Mouse (Mus musculus): ENCODE data around the gene Slc9a8.

Gene Slc9a8

DNA sequence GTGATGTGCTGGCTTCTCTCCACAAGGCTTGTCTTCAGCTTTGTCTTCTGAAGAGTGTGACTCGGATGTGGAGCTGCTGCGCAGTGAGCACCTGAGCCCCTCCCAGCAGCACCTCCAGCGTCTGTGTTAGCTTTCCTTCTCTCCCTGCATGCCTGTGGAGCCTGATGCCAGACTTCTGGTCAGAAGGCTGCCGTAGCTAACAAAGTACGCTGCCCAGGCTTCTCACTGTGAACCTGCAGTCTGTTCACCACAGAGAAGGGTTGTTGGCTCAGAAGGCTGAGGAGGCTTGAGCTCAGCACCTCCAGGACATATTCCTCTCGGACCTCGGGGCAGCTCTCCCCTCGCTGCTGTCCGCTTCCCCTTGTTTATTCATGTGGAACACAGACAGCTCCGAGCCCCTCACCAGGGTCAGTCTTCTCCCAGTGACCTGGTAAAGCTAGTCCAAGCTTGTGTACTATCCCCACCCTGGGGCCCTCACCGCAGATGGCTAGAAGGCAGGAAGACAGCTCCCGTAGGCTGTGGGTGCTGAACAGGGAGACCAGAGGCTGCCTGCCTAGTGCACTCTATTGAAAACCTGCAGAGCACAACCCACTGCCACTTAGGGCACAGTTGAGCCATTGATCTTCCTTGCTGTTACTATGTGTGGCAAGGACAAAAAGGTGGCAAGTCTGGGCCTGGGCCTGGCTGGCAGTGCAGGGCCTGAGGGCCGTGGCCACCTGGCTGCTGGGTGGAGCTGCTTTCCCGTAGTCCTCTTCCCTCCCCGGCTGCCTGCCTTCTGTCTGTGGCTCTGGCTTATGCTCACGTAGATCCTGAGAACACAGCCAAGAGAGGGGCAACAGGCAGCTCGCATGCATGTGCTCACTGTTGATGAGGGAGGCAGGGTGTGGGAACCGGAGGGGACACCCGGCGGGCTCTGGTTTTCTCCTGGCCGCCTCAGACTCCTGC is 28.1 kb downstream of the Slc9a8 start:
- no peak for DNase-seq (ENCODE audit: low spot score in 2 of 2)

DNA sequence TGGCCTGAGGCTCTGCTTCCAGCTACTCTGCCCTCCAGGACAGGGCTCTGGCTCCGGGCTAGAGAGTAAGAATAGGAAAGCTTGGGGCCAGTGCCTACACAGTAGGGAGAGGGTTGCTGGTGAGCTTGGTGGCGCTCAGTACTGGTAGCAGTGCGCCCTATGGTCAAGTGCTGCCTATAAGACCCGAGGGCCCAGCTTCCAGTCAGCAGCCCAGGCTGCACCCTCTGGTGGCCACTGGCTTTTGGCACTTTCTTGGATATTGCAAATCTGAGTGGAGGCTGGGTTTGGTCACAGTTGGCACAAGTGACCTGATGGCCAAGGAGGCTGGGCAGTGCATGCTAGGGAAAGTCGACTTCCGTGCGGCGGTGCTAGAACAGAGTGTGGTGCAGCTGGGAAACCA is 29.1 kb downstream of the Slc9a8 start:
- DNase-seq (ENCODE audit: low spot score in 2 of 2): no peak

DNA sequence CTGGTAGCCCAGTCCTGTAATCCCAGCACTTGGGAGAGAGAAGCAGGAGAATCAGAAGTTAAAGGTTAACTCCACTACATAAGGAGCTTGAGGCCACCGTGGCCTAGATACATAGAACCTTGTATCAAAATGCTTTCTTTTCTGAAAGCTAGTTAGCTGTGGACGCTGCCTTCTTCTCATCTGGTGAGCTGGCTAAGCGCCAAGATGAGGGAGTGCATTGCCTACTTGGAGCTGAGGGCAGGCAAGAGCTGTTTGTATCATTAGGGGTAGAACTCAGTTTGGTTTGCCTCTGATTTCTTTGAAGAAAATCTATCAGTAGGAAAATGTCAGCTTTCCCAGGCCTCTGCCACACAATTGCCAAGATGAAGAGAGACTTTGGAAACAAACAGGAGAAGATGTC is 32.3 kb downstream of the Slc9a8 start:
- DNase-seq (ENCODE audit: low spot score in 2 of 2): no peak

DNA sequence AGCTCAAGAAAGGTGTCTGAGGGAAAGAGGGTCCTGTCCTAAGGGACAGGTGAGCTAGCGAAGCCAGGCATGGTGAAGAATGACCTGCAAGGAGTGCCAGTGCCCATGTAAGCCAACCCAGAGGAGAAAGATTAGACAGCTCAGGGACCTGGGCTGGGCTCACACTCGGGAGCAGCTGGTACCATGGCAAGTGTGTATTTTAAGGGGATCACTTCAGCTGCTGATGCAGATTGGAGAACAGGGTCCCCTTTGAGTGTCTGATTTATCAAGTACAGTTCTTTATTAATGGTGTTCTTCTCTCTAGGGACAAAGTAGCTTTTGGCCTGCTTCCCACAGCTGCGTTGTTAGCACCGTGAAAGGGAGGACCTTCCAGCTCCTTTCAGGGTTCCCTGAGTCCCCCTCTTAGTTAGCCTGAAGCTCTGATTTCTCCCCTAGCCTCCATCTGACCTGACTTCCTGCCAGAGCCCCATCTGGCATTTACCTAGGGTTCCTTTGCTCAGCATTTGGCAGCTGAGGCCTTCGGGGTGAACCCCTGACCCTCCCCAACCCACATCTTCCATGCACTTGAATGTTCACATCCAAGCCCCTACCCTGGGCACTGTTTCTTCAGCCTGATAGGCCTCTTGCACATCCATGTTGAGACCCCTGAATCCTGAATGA is 35.0 kb downstream of the Slc9a8 start:
- no peak for DNase-seq (ENCODE audit: low spot score in 2 of 2)

DNA sequence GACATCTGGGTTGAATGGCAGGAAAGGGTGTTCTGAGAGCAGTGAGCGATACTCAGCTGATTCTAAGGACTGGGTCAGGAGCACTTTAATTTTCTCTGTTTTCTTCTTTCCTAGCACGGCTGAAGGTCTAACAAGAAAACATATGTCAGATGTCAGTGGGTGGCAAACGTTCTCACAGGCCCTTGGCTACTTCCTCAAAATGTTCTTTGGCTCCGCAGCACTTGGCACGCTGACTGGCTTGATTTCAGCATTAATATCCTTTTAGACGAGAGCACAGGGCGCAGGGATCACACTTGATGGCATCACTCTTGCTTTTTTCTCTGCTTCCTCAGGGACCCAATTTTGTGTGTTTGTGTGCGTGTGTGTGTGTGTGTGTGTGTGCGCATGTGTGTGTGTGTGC is 35.7 kb downstream of the Slc9a8 start:
- DNase-seq (ENCODE audit: low spot score in 2 of 2): no peak

DNA sequence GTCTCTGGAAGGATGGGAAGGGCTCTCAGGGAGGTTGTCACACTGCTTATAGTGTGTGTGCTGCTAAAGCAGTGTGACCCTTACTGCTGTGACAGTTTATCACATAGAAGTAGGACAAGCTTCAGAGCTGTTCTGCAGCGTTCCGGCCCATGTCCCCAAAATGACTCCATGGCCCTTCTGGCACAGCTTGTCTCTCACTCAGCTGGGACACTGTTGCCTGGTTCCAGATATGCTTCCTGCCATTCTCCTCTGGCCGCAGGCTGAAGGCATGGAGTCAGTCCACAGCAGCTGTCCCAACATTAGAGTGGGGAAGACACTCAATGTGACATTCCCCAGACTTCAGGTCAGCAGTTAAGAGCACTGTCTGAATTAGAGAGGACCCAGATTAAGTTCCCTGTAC is 37.0 kb downstream of the Slc9a8 start:
- no peak for DNase-seq (ENCODE audit: low spot score in 2 of 2)

DNA sequence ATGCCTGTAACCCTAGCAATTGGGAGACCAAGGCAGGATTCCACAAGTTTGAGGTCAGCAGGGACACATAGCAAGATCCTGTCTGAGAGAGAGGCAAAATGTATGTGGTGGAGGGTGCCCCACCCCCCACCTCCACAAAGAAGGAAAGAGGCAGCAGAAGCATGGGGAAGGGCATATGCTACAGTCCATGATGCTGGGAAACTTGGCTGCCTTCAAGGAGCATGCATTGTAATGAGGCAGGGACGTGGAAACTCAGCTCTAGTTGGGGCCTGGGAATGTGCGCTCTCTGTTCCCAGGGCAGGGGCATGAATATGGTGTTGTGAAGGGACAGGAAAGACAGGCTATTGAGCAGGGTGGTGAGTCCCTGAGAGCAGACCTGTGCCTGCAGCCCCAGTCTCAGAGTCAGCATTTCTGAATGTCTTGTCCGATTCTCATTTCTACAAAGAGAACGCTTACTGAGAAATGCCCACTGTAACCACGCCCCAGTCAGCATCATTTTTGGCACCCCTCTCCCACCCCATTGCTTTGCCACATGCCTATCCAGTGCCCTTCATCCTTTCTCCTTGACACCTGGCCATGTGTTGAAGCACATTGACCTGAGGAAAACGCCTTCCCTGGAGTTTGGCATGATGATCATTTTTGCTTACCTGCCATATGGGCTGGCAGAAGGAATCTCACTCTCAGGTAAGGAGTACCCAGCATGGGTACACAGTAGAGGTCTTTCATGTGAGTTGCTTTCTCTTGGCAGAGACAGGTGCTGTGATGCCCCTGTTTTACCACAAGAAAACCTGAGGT is 37.8 kb downstream of the Slc9a8 start:
- no peak for DNase-seq (ENCODE audit: low spot score in 2 of 2)

DNA sequence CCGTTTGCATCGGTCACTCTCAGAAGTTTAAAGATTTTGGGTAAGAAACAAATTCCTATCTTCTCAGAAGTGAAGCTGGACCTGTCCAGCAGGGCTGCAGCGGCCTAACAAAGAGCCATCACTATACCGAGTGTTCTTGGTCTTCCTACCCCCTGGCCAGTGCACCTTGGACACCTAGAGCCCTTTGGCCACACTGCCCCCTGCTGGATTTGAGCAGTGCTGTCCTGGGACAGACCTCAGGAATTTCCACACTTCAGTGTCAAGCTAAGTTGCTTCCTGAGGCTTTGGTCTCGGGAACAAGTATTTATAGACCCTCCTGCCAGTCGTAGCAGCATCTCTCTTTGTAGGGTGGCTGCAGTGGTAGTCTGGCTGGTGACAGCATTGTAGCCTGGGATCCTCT is 41.4 kb downstream of the Slc9a8 start:
- no peak for DNase-seq (ENCODE audit: low spot score in 2 of 2)

DNA sequence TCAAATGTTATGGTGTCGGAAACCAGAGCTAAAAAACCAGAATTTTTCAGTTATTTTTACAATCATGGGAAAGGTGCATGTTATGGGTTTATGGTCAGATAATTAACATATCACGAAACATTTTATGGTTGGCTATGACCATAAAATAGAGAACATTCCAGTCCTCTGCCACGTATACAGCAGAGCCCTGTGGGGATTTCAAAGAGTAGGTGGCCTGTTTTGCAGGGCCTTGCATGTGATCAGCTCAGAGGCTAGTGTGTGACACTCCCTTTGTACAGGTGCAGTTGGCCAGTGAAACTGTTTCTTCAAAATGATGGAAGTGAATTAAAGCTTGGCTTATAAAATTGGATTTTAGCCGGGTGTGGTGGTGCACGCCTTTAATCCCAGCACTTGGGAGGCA is 42.3 kb downstream of the Slc9a8 start:
- DNase-seq (ENCODE audit: low spot score in 2 of 2): no peak

DNA sequence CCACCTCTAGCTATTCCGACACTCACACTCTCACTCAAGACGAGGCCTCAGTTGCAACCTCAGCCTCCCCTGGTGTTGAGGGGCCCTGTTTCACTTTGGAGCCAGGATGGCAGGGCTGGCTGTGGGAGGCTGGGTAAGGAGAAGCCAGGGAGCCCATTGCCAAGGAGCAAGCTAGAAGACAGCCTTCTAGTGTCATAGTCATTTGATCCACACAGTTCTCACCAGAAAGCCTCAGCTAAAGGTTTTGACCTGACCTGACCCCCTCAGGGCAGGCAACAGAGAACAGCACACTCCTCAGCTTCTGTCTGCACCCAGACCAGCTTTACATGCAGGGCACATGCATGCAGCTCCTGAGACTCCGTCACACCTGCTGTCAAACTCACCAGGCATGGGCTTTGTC is 44.4 kb downstream of the Slc9a8 start:
- DNase-seq (ENCODE audit: low spot score in 2 of 2): no peak

DNA sequence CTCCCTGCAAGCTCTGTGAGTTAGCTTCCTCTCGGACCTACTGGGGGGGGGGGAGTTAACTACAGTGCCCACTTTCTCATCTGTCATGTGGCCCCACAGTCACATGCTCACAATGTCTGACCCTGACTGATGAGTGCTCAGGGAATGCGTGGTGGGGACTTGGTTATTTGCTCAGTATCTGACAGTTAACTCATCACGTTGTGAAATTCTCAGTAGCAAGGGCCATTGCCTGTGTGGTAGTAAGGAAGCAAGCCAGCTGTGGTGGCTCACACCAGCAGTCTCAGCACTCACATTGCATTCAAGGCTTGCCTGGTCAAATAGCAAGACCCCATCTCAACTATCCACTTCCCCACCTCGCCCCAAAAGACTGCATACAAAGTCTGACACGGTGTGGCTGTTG is 45.7 kb downstream of the Slc9a8 start:
- DNase-seq (ENCODE audit: low spot score in 2 of 2): no peak

DNA sequence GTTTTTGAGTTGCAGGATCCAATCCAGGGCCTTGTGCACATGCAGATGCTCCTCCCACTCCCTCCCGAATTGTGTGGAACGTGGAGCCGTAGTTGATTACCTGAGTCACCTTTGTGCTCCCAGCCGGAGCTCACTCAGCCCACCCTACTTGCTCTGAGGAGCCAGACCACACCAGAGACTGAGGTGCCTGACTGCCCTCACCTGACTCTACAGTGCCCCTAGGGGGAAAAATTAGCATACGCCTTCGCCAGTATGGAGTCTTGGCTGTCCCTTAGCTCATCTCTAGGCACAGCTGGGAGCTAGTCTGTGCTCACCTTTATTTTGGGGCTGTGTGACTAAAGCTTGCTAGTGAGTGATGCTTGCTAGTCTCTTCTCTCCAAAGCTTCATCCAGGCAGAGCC is 46.9 kb downstream of the Slc9a8 start:
- no peak for DNase-seq (ENCODE audit: low spot score in 2 of 2)

DNA sequence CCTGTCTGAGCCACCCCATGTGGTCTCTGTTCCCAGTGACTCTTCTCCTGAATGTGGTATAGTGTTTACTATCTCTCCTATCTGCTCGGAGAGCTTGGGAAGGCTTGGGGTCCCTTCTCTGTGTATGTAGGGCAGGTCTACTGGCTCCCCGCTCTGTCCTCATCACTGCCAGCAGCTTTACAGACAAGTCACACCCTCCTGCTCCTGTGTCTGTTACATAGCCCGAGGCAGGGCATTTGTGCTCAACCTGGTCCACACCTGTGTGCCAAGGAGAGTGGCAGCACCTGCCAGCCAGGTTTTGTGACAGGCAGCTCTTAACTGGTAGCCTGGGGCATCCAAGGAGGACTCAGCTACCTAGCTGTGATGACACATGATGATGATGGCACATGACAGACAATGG is 49.1 kb downstream of the Slc9a8 start:
- no peak for DNase-seq (ENCODE audit: low spot score in 2 of 2)

DNA sequence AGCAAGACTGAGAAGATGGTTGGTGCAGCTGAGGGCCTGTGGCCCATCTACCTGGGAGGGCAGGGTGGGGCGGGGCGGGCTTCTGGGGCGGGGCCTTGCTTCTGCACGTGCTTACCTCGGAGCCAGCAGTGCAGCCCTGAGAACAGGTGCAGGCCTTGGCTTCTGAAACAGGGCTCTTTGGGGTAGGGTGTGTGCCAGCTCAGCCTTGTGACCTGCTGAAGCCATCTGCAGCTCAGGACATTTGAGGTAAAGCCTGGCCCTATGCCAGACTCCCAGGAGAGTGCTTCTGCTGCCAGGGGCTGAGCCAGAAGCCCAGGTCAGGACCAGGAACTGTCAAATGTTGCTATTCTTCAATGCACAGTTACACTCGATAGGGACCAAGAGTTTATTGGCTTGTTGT is 50.1 kb downstream of the Slc9a8 start:
- DNase-seq (ENCODE audit: low spot score in 2 of 2): peak in 1 of 2 experiments; percentile 57

DNA sequence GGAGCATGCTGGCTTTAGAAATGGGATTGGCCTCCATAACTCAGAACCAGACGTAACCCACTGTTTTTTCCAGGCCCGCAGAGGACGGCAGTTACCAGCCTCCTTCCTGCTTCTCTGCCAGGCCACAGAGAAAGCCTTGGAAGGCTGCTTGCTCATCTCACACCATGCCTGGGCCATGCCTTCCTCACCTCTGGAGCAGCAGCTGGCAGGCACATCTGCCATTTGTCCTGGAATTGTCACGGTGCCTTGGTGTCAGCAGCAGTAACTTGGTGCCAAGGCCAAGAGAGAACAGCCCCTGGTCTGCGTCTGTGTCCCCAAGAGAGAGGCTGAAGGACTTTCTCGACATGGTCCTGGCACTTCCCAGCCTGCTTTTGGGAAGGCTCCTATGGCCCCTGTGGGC is 52.7 kb downstream of the Slc9a8 start:
- DNase-seq (ENCODE audit: low spot score in 2 of 2): no peak

DNA sequence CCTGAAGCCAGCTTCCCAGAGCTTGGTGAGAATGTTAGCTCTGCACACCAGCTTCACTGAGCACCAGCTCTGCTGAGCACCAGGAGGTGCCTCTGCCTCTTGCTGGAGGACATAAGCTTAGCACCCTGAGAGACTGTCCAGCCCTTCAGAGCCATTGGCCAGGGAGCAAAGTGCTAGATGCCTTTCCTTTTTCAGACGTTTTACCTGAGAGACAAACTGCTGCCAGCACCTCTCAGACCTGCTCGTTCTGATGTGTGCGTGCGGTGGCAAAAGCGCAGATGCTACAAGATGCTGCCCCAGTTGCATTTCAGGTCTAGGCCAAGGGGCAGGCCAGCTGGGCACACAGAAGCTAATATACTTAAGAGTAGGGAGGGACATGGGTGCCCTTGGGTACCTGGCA is 54.1 kb downstream of the Slc9a8 start:
- no peak for DNase-seq (ENCODE audit: low spot score in 2 of 2)

DNA sequence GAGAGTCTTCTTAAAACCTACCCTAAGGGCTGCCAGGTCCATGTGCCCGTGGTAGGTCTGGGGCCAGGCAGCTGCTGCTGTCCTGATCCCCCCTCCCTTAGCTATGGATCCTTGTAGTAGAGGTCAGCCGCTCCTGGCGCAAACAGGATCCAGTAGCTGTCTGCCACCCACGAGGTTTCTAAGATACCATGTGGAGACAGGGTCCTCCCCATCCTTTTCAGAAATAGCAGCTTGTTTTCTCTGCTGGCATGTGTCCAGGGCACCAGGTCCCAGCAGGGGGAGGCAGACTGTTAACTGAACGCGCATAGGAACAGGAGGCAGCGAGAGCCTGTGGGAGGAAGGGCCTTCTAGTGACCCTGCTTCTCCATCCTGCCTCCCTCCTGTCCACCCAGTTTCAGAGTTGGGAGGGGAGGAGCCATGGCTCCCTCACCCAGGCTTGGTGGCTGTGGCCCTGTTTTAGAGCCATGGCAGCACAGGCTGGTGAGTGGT is 54.7 kb downstream of the Slc9a8 start:
- peak; percentile 57 to 89 for DNase-seq (ENCODE audit: low spot score in 2 of 2)

DNA sequence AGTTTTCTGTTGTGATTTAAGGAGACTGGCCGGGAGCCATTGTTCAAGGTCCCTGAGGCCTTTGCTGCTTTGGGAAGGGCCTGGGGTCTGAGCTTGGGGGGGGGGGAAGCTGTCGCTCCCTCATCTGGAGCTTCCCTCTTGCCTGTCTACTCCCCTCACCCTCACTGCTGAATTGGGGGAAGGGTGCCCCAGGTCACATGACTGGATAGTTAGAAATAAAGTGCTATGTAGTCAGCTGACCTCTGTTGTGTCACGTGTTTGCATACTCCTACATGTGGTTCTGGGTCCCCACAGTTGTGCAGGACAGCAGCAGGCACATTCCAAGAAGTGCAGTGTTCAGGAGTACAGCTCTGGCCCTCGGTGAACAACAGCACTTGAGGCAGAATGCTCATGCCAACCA is 55.2 kb downstream of the Slc9a8 start:
- no peak for DNase-seq (ENCODE audit: low spot score in 2 of 2)

DNA sequence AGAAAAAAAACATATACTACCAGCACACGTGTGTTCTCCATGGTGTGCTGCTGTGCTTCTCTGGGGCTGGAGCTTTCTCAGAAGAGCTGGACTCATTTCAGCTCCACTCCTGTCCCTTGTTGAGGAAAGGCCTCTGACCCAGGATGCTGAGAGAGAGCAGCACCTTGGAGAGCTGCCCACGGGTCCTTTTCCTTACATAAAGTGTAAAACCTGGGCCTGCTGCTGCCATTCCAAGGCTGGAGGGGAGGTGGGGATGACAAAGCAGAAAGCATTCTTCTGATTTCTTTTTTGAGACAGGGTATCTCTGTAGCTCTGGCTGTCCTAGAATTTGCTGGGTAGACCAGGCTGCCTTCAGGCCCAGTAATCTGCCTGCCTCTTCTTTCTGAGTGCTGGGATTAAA is 56.6 kb downstream of the Slc9a8 start:
- DNase-seq (ENCODE audit: low spot score in 2 of 2): no peak

DNA sequence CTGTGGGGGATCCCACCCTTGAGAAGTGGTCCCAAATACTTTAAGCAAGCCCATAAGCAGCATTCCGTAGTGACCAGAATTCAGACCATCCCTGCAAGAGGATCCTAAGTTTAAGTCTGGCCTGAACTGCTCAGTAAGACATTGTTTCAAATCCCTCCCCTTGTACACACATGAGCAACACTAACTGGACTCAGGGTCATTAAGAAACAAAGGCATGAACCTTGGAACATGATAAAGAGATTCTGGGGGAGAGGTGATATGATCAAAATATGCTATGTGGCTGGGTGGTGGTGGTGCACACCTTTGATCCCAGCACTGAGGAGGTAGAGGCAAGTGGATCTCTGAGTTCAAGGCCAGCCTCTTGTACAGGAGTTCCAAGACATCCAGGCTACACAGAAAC is 58.0 kb downstream of the Slc9a8 start:
- no peak for DNase-seq (ENCODE audit: low spot score in 2 of 2)

DNA sequence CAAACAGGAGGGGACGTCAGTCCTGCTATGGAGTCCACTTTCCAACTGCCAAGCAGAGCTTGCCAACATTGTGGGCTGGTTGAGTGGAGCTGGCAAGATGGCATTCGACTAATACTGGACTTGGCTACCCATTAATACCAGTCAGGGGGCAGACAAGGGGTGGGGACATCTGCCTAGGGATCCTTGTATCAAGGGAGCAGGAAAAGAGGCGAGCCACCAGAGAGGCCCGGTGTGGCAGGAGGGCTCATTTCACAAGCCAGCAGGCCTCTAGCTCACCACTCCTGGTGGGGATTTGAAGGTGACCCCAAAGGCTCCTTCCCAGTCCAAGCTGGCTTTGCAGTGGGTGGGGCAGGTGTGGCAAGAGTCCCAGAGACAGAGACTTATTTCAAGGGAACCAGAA is 61.2 kb downstream of the Slc9a8 start:
- DNase-seq (ENCODE audit: low spot score in 2 of 2): no peak

DNA sequence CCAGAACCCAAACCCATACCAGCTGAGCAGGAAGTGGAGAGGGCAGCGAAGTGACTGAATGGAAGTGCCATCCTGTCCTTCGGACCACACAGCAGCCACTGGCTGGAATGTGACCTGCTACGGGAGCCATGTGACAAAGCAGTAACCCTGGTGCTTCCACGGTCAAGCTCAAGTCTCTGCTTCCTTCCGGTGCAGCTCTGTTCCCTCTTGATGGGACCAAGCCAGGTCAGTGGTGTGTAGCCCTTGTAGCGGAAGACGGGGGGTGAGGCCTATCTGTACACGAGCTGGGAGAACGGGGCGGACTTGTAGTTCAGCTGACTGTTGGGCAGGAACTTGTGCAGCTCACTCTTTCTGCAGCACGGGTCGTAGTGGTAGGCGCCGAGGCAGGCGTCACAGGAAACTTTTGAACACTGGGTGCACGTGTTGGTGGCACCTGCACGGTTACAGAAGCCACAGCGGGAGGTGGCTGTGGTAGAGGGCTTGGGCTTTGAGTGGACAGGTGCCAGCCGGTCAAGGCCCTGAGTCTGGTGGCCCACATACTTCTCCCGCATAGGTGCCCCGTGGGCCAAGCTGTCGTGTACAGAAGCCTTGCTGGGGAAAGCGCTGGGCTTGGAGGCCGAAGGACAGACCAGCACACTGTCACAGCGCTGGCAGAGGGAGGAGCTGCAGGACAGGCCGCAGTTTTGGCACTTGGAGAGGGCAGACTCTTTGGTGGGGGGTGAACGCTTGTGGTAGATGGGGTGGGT is 61.7 kb downstream of the Slc9a8 start:
- DNase-seq (ENCODE audit: low spot score in 2 of 2): no peak

Measured in cerebellum, postnatal 4 days (tissue).